Mouse (Mus musculus) gonadal fat pad, adult 2 months (tissue): ENCODE measurements around the gene Kcna7. TPM values are rescaled to one million over a fixed set of nuclear protein-coding genes. Genes with fewer than 3 reads are reported as not detected.

Experiments used
- DNase-seq: peaks from one replicate; pipeline ENCODE4 v3.0.0-alpha.2; 2012; ENCODE audit warnings: low read depth
- polyA plus RNA-seq: library from polyadenylated mRNA; depleted of rRNA; stranded (reverse); fragments of >200 nt; gene quantifications from 2 replicates; pipeline ENCODE4 v1.2.3, GENCODE M21; 2012

The Kcna7 gene
- polyA plus RNA-seq, 1 experiment = 0.28 TPM

DNA sequence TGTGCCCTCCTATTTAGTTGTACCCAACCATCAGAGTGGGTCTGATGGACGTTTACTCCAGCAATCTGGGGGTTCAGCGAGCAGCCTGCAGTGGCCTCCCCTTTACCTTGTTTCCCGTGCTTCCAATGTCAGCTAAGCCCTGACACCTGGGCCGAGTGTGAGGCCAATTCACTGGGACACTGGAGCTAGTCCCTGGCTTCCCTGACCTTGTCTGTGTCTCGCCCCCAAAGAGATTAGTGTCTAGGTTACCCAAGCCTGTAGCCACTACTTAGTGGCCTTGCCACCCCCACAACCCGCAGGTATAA is 15.1 kb downstream of the Kcna7 start, which contains the start of gene Lhb:
Lhb (plus strand) TSS at position 206 of the 305 bp plus-strand sequence.
- DNase-seq = no peak

DNA sequence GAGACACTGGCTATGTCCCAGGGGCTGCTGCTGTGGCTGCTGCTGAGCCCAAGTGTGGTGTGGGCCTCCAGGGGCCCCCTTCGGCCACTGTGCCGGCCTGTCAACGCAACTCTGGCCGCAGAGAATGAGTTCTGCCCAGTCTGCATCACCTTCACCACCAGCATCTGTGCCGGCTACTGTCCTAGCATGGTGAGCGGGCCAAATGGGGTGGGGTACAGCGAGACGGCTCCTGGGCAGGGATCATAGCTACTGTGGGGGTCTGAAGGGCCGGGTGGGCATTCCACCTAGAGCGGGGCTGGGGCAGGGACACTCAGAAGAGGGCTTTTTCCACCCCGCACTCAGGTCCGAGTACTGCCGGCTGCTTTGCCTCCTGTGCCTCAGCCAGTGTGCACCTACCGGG is 15.7 kb downstream of the Kcna7 start:
- no peak for DNase-seq

DNA sequence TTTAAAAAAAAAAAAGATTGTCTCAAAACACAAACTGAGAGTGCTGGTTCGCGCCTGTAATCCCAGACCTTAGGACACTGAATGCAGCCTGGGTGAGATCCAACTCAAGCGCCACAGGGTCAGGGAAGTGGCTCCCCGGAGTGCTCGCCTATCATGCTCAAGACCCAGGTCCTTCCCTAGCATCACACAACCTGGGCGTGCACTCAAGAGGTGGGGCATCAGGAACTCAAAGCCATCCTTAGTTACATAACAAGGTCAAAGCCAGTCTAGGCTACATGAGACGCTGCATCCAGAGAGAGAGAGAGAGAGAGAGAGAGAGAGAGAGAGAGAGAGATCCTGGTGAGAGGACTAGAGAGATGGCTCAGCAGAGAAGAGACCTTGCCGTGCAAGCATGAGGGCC is 21.1 kb downstream of the Kcna7 start:
- no peak for DNase-seq

DNA sequence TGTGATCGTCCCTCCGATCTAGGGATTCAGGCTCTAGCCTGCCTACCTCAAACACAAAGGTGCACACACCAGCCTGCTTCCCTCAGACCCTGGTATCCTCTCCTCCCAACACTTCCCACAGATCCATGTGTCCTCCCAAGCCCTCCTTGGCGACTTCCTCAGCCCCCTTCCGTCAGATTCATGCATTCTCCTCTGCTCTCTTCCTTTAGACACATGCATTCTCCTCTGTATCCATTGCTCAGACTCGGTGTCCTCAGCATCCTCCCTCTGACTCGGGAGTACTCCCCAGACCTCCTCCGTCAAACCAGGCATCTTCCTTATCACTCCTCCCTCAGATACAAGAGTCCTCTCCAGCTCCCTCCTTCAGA is 28.4 kb downstream of the Kcna7 start:
- no peak for DNase-seq

DNA sequence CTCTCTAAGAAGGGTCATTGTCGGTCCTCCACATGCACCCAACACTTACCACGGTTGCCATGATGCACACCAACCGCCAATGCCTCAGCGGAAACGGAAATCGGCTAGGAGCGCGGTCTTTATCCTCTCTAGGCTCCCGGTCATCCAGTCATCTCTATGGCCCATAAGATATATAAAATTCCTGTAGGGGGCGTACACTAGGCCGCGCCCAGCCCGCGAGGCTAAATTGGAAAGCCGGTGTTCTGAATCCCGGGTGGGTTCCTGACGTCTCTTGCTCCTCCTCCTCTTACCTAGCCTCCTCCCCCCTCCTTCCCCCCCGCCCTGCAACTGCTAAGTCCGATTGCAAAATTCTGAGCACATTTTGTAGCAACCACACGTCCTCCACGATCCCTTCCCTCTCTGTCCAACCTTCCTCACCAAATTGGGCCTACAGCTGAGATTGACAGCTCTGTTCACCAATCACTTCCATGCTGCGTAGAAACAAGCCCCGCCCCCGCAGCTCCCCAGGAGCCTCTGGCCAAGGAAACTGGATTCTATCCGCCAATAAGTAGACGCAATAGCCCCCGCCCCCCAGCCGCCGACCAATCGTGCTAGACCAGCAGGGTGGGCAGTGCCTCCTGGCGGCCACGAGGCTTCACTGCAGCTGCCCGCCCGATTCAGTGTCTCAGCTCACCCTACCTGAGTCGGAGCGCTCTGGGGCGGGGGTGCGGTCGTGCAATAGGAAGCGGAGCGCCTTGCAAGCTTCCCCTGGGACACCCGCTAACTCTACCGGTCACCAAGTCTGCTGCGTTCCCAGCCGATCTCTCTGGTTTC is 29.0 kb downstream of the Kcna7 start, which contains the start of gene Gys1:
Gys1 (plus strand) TSS at position 642 of the 813 bp plus-strand sequence.
- DNase-seq = peak; percentile 99

DNA sequence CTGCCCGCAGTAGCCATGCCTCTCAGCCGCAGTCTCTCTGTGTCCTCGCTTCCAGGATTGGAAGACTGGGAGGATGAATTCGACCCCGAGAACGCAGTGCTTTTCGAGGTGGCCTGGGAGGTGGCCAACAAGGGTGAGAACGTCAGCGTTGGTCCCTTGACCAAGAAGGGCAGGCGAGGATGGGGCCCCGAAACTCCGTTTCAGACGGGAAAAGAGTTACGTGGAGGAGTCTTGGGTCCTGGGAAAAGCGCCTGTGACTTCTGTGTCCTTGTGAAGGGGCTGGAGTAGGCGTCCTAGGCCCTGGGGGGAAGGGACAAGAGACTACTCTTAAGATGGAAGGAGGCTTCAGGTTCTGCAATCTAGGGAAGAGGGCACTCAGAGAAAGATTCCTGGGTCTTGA is 29.6 kb downstream of the Kcna7 start:
- no peak for DNase-seq

DNA sequence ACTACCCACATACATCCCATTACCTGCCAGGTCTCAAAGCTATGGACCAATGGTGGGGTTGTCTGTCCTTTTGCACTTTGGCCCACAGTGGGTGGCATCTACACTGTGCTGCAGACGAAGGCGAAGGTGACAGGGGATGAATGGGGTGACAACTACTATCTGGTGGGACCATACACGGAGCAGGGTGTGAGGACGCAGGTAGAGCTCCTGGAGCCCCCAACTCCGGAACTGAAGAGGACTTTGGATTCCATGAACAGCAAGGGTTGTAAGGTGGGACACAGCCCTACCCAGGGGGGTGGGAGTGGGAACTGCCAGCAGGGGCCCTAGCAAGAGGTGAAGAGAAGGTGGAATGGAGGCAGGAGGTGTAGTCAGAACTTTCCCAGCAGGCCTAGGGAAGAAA is 31.0 kb downstream of the Kcna7 start:
- DNase-seq = no peak

DNA sequence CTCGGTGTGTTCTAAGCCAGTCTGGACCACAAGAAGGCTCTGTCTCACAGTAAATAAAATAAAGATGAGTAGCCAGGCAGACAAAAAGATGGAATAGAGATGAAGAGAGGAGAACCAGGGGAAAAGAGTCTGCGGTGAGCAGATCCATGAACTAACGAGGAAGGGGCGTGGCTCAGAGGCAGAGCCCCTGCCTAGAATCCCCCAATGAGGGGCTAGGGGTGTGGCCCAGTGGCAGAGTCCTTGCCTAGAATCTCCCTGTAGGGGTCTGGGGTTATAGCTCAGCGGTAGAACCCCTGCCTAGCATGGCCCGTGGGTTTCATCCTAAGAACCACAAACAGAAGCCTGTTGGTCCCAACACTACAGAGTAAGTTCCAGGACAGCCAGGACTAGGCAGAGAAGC is 31.6 kb downstream of the Kcna7 start:
- no peak for DNase-seq

DNA sequence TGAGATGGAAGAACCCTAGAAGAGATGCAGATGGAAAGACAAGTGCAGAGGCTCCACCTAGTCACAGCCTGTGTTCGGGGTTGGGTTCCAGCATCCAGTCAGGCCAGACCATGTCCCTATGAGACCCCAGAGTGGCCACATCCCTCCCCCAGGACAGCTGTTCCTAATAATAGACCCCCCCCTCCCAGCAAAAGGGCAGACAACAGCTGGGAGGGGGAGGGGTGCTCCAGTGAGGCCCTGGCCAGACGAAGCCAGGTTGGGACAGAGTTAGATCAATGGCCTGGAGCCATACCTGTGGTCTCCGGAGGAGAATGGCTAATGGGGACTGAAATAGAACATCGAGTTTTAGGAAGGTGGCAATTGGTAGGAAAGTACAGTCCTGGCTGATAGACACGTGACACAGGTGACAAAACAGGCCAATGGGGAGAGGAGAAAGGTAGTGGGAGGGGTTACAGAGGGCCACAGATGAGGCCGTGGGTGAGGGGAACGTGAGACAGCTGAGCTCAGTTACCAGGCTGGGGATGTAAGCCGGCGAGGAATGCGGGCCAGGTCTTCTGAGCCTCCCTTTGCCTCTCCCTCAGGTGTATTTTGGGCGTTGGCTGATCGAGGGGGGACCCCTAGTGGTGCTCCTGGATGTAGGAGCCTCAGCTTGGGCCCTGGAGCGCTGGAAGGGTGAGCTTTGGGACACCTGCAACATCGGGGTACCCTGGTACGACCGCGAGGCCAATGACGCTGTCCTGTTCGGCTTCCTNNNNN is 32.2 kb downstream of the Kcna7 start, which contains the start of gene Ruvbl2:
Ruvbl2 (minus strand) TSS at position 576 of the 756 bp plus-strand sequence.
- DNase-seq = no peak

DNA sequence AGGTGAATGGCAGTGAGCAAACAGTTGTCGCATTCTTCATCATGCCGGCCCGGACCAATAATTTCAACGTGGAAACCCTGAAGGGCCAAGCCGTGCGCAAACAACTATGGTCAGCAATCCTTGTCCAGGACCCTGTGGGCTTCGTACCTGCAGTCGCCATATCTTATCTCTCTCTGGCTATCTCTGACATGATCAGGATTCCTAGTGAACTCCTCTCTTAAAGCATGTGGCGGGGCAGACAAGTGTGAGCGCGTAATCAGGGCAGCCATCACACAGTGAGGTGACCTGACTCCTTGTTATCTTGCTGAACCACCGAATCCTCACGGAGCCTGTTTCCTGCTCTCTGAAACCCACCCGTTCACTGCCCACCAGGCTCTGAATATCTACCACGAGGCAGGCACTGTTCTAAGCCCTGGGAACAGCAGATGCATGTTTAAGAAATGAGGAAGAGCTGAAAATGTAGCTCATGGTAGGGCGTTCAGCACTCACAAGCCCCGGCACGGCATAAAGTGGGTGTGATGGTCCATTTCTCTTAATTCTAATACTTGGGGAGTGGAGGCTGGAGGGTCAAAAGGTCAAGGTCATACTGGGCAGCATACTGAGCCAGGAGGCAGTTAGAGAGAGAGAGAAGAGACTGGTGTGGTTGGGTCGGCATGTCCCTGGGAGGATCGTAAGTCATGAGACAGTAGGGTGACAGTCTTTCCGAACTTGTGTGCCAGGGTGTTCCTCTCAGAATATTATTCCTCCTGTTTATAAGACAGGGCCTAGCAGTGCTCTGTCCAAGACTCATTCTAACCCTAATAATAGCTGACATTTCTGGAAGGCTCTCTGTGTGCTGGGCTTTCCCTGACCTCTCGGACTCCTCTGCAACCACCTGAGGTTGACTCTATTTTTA is 38.3 kb downstream of the Kcna7 start:
- DNase-seq = no peak

DNA sequence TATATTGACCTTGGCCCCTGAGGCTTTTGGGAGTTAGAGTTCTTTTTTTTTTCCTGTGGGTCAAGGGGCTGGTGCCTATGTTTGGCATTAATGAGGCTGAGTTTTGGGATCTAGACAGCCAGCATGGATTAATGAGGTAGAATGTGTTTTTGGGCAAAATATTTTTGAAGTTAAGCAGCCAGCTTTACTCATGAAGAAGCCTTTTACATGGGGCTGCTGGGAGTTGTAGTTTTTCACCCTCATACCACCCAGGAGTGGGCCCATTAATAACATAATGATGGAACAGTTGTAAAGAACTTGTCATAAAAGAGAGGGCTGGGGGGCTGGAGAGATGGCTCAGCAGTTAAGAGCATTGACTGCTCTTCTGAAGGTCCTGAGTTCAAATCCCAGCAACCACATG is 41.1 kb downstream of the Kcna7 start:
- DNase-seq = no peak

DNA sequence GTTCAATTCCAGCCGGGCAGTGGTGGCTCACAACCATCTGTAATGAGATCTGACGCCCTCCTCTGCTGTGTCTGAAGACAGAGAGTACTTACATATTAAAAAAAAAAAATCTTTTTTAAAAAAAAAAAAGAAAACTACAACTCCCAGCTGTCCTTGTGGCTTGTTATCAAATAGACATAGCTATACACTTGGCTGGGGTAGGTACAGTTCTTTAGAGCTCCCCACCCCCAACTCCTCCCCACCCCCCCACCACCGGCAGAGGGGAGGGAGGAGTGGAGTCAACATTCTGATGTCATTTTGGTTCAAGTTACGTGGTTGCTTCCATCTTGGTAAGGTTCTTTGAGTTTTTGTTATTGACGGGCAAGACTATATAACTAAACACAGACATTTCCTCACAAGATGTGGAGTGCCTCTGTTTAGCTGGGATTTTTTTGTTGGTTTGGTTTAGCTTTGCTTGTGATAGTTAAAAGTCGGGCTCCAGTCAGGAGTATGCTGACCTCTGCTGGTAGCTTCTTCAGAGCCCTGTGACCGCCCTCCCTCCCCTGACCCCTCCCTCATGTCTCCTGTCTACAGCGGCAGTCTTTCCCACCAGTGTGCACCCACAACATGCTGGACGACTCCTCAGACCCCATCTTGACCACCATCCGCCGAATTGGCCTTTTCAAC is 42.0 kb downstream of the Kcna7 start:
- no peak for DNase-seq

DNA sequence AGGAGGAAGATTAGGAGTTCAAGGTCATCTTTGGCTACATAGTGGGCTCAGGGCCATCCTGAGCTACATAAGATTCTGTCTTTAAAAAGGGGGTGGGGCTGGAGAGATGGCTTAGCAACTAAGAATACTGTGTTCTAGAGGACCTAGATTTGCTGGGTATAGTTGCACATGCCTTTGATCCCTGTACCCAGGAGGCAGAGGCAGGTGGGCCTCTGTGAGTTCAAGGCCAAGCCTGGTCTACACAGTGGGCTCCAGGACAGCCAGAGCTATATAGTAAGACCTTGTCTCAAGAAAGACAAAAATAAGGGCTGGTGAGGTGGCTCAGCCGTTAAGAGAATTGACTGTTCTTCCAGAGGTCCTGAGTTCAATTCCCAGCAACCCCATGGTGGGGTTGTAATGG is 44.5 kb downstream of the Kcna7 start:
- no peak for DNase-seq

DNA sequence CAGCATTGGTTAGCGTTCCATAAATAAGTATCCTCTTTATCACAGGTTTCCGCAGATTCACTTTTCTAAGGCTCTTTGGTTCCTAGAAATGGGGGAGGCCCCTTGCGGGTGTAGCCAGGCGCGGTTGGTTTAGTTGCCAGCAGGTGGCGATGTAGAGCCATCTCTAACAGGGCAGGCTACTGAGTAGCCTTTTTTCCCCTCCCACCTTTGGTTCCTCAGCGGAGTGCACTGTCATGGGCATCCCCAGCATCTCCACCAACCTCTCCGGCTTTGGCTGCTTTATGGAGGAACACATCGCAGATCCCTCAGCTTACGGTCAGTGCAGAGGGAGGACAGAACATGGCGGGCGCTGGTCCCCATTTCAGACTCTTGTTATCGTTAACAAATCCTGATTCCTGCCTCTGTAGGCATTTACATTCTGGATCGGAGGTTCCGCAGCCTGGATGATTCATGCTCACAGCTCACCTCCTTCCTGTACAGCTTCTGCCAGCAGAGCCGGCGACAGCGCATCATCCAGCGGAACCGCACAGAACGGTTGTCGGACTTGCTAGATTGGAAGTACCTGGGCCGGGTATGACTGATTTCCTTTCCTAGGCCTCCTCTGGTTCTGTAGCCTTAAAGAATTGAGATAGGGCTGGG is 46.0 kb downstream of the Kcna7 start:
- DNase-seq = no peak

DNA sequence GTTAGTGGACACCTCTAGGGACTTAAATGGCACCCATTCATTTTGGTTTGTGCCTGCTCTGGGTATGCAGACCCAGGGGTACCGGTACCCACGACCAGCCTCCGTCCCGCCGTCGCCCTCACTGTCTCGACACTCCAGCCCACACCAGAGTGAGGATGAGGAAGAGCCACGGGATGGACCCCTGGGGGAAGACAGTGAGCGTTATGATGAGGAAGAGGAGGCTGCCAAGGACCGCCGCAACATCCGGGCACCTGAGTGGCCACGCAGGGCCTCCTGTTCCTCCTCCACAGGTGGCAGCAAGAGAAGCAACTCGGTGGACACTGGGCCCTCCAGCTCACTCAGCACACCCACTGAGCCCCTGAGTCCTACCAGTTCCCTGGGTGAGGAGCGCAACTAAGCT is 49.5 kb downstream of the Kcna7 start:
- no peak for DNase-seq

DNA sequence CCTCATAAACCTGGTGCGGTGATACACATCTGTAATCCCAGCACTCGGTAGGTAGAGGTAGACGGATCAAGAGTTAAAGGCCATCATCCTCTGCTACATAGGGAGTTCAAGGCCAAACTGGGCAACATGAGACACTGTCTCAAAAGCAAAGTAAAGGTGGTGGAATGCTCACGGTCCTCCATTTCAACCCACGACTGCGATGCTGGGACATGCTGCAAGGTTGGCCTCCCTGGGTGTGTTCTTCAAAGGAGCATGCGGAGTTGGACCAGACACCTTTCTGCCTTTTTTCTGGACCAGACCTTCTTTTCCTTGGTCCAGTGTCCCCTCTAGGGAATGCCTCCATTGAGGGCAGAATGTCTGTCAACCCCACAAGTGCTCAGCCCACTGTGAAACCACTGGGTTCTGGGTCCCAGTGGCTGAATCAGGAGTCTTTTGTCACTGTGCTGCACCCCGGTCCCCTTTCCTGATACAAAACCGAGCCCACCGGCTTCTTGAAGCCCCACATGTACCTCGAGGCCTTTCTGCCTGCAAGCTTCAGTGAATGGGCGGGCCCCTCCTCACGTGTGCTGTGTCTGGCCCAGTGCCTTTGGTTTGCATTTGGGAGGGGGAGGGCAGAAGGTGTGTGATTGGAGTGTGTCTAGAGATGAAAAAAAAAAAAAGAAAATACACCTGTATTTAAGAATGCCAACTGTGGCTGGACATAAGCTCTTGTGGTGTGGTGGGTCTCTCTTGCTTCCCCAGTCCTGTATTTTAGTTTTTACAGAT is 50.7 kb downstream of the Kcna7 start:
- DNase-seq = no peak

DNA sequence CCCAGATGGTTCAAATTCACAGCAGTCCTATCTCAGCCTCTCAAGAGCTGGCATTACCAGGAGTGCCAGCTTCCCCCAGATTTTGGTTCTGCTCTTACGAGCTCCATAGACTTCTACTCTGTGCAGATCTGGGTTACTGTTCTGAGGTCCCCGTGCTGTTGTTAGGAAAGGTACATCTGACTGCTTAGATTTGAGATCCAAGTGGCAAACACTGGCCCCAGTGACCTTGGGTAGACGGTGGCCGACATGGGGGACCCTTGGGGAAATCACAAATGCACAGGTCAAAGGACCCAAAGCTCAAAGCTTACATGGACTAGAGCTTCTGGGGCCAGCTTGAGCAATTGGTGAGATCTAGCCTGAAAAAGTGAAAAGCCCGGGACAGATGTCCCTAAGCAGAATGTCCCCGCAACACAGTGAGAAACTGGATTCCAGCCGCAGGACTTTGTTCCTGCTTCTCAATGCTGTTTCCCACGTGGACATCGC is 51.3 kb downstream of the Kcna7 start:
- DNase-seq = no peak

DNA sequence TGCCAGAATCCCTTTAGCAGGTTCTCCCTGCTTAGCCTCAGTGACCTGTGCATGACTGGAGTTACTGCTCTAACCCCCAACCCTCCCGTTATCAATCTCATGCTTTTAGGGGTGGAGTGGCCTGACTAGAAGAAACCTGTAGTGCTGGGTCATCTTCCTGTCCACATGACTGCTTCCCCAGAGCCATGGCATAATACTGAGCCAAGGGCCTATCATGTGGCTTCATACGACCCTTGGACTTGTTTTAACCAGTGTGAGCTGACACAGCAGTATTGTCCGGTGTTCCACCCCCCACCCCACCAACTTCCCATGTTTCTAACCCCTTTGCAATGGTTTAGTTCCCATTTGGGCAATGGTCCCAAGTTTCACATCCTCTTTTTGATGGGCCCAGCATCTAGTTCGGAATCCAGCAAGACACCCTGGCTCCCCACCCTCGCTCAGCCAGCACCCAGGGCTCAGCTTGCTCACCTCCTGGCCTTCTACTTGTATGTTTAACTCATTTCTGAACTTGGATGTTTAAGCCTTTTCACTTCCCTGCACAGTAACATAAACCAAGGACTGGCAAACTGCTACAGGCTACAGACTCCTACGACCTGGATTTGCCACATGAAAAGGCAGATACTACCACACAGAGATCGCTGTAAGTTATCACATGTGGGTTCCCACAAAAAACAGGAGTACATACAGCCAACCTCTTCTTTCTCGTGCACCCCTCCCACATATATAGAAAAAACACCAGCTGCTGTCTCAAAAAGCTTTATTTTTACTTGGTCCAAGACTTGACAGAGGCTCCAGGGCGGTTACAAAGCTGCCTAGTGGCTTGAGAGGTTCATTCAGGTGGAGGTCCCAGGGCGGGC is 52.0 kb downstream of the Kcna7 start:
- DNase-seq = no peak
